Mouse (Mus musculus): ENCODE measurements around the gene Hmmr. TPM values are rescaled to one million over a fixed set of nuclear protein-coding genes. Genes with fewer than 3 reads are reported as not detected.
"Not testable (repeated sequence)": the region's sequence is repeated elsewhere in the genome, so short reads cannot be mapped to it uniquely, and the experiment has no call there.

Hmmr gene
- polyA plus RNA-seq, 1 experiment: 0.75 TPM

- no peaks in the 10 kb centered on the region; the same call in 1 of the 2 replicates for H3K4me1 ChIP-seq (ENCODE audit: control insufficient read depth, insufficient read depth, low read length)
- TF ChIP-seq CTCF (IDR thresholded peaks at IDR 0.05; ENCODE audit: extremely low read depth, insufficient read depth, low read length): no peak
- TF ChIP-seq POLR2A (IDR thresholded peaks at IDR 0.05; ENCODE audit: extremely low read depth, insufficient read depth, low read length): no peak
- no peak overlapping the region for H3K27ac ChIP-seq (ENCODE audit: insufficient read depth, low read length)
- H3K4me3 ChIP-seq (ENCODE audit: insufficient read depth, low read length): no peak overlapping the region
These were observed 17.7 kb downstream of the Hmmr start for GRCm38 (mm10) chr11:40715524-40715923.

GRCm38 (mm10) chr11:40713858-40714257 lies 19.4 kb downstream of the Hmmr start:
- H3K4me1 ChIP-seq (ENCODE audit: control insufficient read depth, insufficient read depth, low read length): no peaks in the 10 kb centered on the region; the same call in 1 of the 2 replicates
- TF ChIP-seq CTCF (IDR thresholded peaks at IDR 0.05; ENCODE audit: extremely low read depth, insufficient read depth, low read length) (no peak), POLR2A (IDR thresholded peaks at IDR 0.05; ENCODE audit: extremely low read depth, insufficient read depth, low read length) (no peak)
- no peak overlapping the region for H3K27ac ChIP-seq (ENCODE audit: insufficient read depth, low read length)
- no peak overlapping the region for H3K4me3 ChIP-seq (ENCODE audit: insufficient read depth, low read length)

GRCm38 (mm10) chr11:40709899-40710298 lies 23.3 kb downstream of the Hmmr start:
- not testable (repeated sequence) for H3K4me3 ChIP-seq (ENCODE audit: insufficient read depth, low read length); H3K4me1 ChIP-seq (ENCODE audit: control insufficient read depth, insufficient read depth, low read length); H3K27ac ChIP-seq (ENCODE audit: insufficient read depth, low read length)

- no peak for TF ChIP-seq CTCF (IDR thresholded peaks at IDR 0.05; ENCODE audit: extremely low read depth, insufficient read depth, low read length)
- no peak for TF ChIP-seq POLR2A (IDR thresholded peaks at IDR 0.05; ENCODE audit: extremely low read depth, insufficient read depth, low read length)
- H3K4me1 ChIP-seq (ENCODE audit: control insufficient read depth, insufficient read depth, low read length): peaks cover 2% of the 10 kb centered on the region; the same call in 1 of the 2 replicates
- peak within 1 kb of the TSS; percentile 80 for H3K4me3 ChIP-seq (ENCODE audit: insufficient read depth, low read length)
- peak within 1 kb of the TSS; percentile 88 for H3K27ac ChIP-seq (ENCODE audit: insufficient read depth, low read length)
These were observed 38.1 kb downstream of the Hmmr start, which contains the start of gene Mat2b for GRCm38 (mm10) chr11:40695103-40695502. Gene Mat2b (minus strand): TSS chr11:40695203.

- H3K4me3 ChIP-seq (ENCODE audit: insufficient read depth, low read length): peak overlapping the region; percentile 80
- peaks cover 5% of the 10 kb centered on the region; the same call in 1 of the 2 replicates for H3K4me1 ChIP-seq (ENCODE audit: control insufficient read depth, insufficient read depth, low read length)
- H3K27ac ChIP-seq (ENCODE audit: insufficient read depth, low read length): peak overlapping the region; percentile 88
- TF ChIP-seq POLR2A (IDR thresholded peaks at IDR 0.05; ENCODE audit: extremely low read depth, insufficient read depth, low read length): 0 out of 2 replicates have a peak, but pooled peaks have one; percentile 36
- no peak for TF ChIP-seq CTCF (IDR thresholded peaks at IDR 0.05; ENCODE audit: extremely low read depth, insufficient read depth, low read length)
These were observed 38.7 kb downstream of the Hmmr start for GRCm38 (mm10) chr11:40694311-40695087.

- Histone ChIP-seq H3K4me3 (ENCODE audit: insufficient read depth, low read length) (peak overlapping the region; percentile 79), H3K27ac (ENCODE audit: insufficient read depth, low read length) (peak overlapping the region; percentile 91; the same call in 1 of the 2 replicates), H3K4me1 (ENCODE audit: control insufficient read depth, insufficient read depth, low read length) (peaks cover 5% of the 10 kb centered on the region; the same call in 1 of the 2 replicates)
- TF ChIP-seq CTCF (IDR thresholded peaks at IDR 0.05; ENCODE audit: extremely low read depth, insufficient read depth, low read length) (no peak), POLR2A (IDR thresholded peaks at IDR 0.05; ENCODE audit: extremely low read depth, insufficient read depth, low read length) (no peak)
These were observed 39.8 kb downstream of the Hmmr start for GRCm38 (mm10) chr11:40693366-40693951.

- Histone ChIP-seq H3K4me1 (ENCODE audit: control insufficient read depth, insufficient read depth, low read length) (peaks cover 5% of the 10 kb centered on the region; the same call in 1 of the 2 replicates), H3K27ac (ENCODE audit: insufficient read depth, low read length) (peak overlapping the region; percentile 95), H3K4me3 (ENCODE audit: insufficient read depth, low read length) (peak overlapping the region; percentile 79)
- TF ChIP-seq CTCF (IDR thresholded peaks at IDR 0.05; ENCODE audit: extremely low read depth, insufficient read depth, low read length) (no peak), POLR2A (IDR thresholded peaks at IDR 0.05; ENCODE audit: extremely low read depth, insufficient read depth, low read length) (peak; percentile 82)
These were observed 40.5 kb downstream of the Hmmr start for GRCm38 (mm10) chr11:40692511-40693365.

- peaks cover 7% of the 10 kb centered on the region; the same call in 1 of the 2 replicates for H3K4me1 ChIP-seq (ENCODE audit: control insufficient read depth, insufficient read depth, low read length)
- H3K27ac ChIP-seq (ENCODE audit: insufficient read depth, low read length): peak overlapping the region; percentile 95
- no peak for TF ChIP-seq POLR2A (IDR thresholded peaks at IDR 0.05; ENCODE audit: extremely low read depth, insufficient read depth, low read length)
- TF ChIP-seq CTCF (IDR thresholded peaks at IDR 0.05; ENCODE audit: extremely low read depth, insufficient read depth, low read length): no peak
- peak overlapping the region; percentile 79 for H3K4me3 ChIP-seq (ENCODE audit: insufficient read depth, low read length)
These were observed 41.1 kb downstream of the Hmmr start for GRCm38 (mm10) chr11:40692101-40692509.

- Histone ChIP-seq H3K4me1 (ENCODE audit: control insufficient read depth, insufficient read depth, low read length) (peaks cover 7% of the 10 kb centered on the region; the same call in 1 of the 2 replicates), H3K4me3 (ENCODE audit: insufficient read depth, low read length) (peak overlapping the region; percentile 79), H3K27ac (ENCODE audit: insufficient read depth, low read length) (no peak overlapping the region)
- TF ChIP-seq CTCF (IDR thresholded peaks at IDR 0.05; ENCODE audit: extremely low read depth, insufficient read depth, low read length): no peak
- TF ChIP-seq POLR2A (IDR thresholded peaks at IDR 0.05; ENCODE audit: extremely low read depth, insufficient read depth, low read length): no peak
These were observed 42.6 kb downstream of the Hmmr start for GRCm38 (mm10) chr11:40690444-40691127.

Measured in cortical plate, adult 2 months (tissue).